Mouse (Mus musculus) megakaryocyte, embryonic 14.5 days (primary cell): Measurements from ENCODE around the gene Polg2. TPM values are rescaled to one million over a fixed set of nuclear protein-coding genes. Genes with fewer than 3 reads are reported as not detected.

Experiments
- H3K27me3 ChIP-seq: replicated peaks from 2 replicates; pipeline ENCODE3; 2012; ENCODE audit warnings: inconsistent platforms
- H3K36me3 ChIP-seq: replicated peaks from 2 replicates; pipeline ENCODE3; 2012; ENCODE audit warnings: low read length, inconsistent platforms, mixed read lengths
- H3K4me1 ChIP-seq: 2 replicates; pipeline ENCODE4 v1.6.1; 2012; ENCODE audit warnings: inconsistent platforms
- H3K4me3 ChIP-seq: replicated peaks from 2 replicates; pipeline ENCODE3; 2012; ENCODE audit warnings: moderate library complexity, mild to moderate bottlenecking, inconsistent platforms
- H3K9me3 ChIP-seq: 2 replicates; pipeline ENCODE4 v1.6.1; 2012; ENCODE audit warnings: inconsistent platforms
- FLI1 ChIP-seq: IDR thresholded peaks from 2 replicates; pipeline ENCODE4 v1.6.1; 2012; ENCODE audit warnings: low read length, inconsistent platforms, mixed read lengths
- GATA1 ChIP-seq: IDR thresholded peaks from 3 replicates; pipeline ENCODE4 v1.6.1; 2012; ENCODE audit warnings: mixed read lengths, low read length, inconsistent platforms, borderline replicate concordance
- polyA plus RNA-seq: library from polyadenylated mRNA; stranded (reverse); fragments of >175 nt; gene quantifications from 2 replicates; pipeline ENCODE4 v1.2.3, GENCODE M21; 2012; ENCODE audit warnings: low replicate concordance; ENCODE audit not compliant: insufficient read depth

The Polg2 gene
- 0.62 TPM in 1 of 2 replicates, not detected in the other for polyA plus RNA-seq

DNA sequence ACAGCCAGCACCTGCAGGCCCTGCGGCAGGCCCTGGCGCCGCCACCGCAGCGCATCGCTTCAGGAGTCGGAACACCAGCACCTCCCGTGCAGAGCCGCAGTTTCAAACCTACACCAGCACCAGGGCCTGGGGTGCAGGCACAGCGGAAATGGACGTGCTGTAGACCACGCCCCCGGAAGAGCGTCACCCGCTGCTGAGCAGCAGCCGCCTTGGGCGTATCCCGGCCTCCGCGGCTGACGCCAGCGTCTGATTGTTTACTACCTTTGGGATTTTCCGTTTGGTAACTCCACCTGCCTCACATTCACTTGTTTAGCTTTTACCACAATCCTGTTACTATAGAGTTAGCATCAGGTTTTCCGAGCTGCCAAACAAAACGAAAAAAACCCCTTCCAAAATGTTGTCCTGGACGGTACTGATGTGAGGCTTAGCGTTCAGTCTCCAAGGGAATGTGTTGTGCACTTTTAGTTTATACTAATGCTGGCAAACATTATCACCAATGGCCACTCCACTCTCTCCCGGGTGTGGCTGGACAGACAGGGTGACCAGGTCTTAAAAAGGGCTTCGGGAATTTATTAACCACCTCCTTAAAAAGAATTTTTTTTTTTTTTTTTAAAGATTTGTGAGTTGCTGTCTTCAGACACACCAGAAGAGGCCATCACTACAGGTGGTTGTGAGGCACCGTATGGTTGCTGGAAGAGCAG is at the start of gene Polg2:
Gene Polg2, minus strand, starts transcription at position 150 of the 701 bp plus-strand sequence.
- H3K27me3 ChIP-seq = no peaks in the 10 kb centered on the region
- peaks cover 71% of the 10 kb centered on the region for H3K36me3 ChIP-seq
- TF ChIP-seq GATA1 (no peak), FLI1 (no peak)
- H3K4me1 ChIP-seq = peaks cover 41% of the 10 kb centered on the region
- H3K9me3 ChIP-seq = no peaks in the 10 kb centered on the region
- peak within 1 kb of the TSS; percentile 97 for H3K4me3 ChIP-seq

DNA sequence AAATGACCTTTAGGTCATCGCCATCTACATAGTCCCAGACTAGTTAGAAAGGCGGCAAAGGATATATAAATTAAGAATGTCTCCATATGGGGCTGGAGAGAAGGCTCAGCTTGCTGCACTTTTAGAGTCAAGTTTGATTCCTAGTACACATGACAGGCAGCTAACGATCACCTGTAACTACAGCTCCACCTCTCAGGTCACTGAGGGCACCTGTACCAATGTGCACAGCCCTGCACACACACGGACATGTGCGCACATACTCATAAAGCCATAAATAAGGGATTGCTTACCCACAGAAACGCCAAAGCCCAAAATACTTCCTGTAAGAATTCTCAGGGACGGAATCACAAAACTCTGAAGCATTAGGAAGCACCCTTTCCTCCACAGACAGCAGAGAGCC is 48.7 kb upstream of the Polg2 start:
- H3K4me1 ChIP-seq = no peaks in the 10 kb centered on the region
- no peaks in the 10 kb centered on the region for H3K27me3 ChIP-seq
- no peaks in the 10 kb centered on the region for H3K9me3 ChIP-seq
- H3K36me3 ChIP-seq = peaks cover 93% of the 10 kb centered on the region
- H3K4me3 ChIP-seq = no peak overlapping the region
- TF ChIP-seq GATA1 = no peak
- no peak for TF ChIP-seq FLI1

DNA sequence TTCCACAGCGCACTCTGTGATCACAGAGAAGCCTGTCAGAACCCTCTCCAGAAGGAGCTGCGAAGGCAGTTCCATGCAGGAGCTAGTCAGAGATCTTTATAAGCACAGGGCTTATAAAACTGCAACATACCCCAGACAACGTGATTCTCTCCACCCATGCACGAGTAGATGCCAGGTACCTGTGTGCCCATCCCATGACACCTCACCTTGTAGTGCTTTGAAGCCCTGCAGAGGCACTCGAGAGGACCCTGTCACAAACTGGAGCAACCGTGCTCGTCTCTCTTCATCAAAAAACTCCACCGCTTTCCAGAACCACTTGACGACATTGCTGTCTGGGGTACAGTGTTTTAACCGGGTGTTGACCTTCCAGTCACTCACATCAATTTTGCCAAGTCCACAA is 45.1 kb upstream of the Polg2 start:
- Histone ChIP-seq H3K36me3 (peaks cover 95% of the 10 kb centered on the region), H3K4me3 (no peak overlapping the region), H3K4me1 (peaks cover 8% of the 10 kb centered on the region), H3K9me3 (no peaks in the 10 kb centered on the region), H3K27me3 (no peaks in the 10 kb centered on the region)
- TF ChIP-seq GATA1 (no peak), FLI1 (no peak)

DNA sequence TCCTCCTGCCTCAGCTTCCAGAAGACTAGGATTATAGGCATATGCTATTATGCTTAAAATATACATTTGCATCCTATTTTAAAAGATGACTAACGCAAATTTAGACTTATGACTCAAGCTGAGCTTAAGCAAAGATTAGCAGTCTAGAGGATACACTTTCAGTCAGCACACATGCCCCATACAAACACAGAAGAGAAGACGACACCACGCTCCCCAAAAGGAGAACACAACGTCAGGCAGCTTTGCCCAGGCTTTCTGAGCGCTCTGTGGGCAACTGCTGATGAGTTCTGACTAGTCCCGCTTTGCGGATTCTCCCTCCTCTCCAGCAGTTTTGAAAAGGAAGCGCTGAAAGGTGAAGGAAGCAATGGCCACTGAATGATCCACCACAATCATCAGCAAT is 44.4 kb upstream of the Polg2 start:
- peaks cover 96% of the 10 kb centered on the region for H3K36me3 ChIP-seq
- peaks cover 14% of the 10 kb centered on the region for H3K4me1 ChIP-seq
- no peaks in the 10 kb centered on the region for H3K27me3 ChIP-seq
- no peak overlapping the region for H3K4me3 ChIP-seq
- H3K9me3 ChIP-seq = no peaks in the 10 kb centered on the region
- TF ChIP-seq GATA1 = no peak
- no peak for TF ChIP-seq FLI1

DNA sequence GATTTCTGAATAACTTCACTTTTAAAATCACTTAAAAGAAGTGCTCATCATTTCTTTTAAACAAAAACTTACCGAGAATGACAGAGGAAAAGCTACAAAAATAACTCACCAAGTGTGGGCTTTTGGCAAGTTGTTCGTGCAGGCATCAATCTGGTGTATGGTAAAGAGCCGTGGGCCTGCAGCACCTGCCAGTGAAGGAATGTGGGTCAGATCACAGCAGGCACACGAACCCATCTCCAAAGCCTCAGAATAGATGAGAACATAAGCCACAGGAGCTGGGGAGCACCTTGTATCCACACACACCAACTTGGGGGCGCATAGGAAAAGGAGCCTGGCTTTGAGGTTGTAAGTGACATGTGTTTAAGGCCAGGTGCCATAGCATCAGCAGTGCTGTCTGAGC is 43.6 kb upstream of the Polg2 start:
- H3K4me1 ChIP-seq = peaks cover 14% of the 10 kb centered on the region
- H3K36me3 ChIP-seq = peaks cover 96% of the 10 kb centered on the region
- no peaks in the 10 kb centered on the region for H3K9me3 ChIP-seq
- no peaks in the 10 kb centered on the region for H3K27me3 ChIP-seq
- no peak overlapping the region for H3K4me3 ChIP-seq
- TF ChIP-seq FLI1 = no peak
- no peak for TF ChIP-seq GATA1

DNA sequence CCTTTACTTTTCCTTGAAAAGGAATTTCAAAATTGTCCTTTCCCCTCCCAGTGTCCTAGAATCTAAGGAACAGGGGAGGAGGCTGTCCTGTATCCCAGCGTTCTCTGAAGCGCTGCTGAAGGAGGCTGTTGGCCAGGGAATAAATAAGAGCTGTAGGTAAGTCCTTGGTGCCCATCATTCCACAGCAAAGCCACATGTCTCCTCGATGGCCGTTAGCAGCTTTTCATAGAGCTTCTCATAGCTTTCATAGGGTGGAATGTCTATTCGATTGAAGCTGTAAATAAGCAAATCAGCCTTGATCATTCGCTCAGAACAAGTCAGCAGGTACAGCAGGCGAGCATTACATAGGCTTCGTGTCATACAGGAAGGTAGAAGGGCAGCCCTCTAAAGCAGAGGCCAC is 43.2 kb upstream of the Polg2 start:
- Histone ChIP-seq H3K4me1 (peaks cover 14% of the 10 kb centered on the region), H3K9me3 (no peaks in the 10 kb centered on the region), H3K27me3 (no peaks in the 10 kb centered on the region), H3K36me3 (peaks cover 96% of the 10 kb centered on the region), H3K4me3 (no peak overlapping the region)
- no peak for TF ChIP-seq FLI1
- no peak for TF ChIP-seq GATA1

DNA sequence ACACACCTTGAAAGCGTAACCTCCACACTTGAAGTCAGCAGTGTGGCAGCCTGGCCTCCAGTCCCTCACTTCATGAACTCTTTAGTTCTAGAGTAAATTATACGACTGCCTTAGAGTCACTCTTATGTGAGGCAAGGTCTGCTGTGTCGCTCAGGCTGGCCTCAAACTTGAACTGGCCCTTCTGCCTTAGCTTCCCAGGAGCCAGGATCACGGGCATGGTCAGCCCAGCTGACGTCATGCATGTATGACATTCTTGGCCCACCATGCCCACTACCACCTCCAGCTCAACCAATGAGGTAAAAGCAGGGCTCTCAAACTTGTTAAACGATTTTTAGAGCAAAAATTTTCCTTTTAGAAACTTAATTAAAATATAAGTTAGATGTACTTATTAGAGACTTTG is 42.1 kb upstream of the Polg2 start:
- Histone ChIP-seq H3K4me3 (no peak overlapping the region), H3K4me1 (peaks cover 15% of the 10 kb centered on the region), H3K36me3 (peaks cover 97% of the 10 kb centered on the region), H3K9me3 (no peaks in the 10 kb centered on the region), H3K27me3 (no peaks in the 10 kb centered on the region)
- no peak for TF ChIP-seq GATA1

DNA sequence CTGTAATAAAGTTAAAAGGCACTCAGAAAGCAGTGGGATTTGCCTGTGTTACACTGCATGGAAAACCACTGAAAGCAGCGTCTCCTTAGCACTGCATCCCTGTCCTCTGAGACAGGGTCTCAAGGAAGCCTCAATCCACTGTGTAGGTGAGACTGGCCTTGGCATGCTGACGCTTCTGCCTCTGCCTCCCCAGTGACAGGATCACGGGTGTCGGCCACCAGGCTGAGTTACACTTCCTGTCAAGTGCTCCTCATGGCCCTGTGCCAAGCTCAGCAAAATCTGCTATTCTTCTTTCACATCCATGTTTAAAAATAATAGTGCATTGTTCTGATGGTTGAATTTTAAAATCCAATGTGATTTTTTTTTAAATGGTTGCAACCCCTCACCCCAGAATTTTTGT is 41.6 kb upstream of the Polg2 start:
- Histone ChIP-seq H3K9me3 (no peaks in the 10 kb centered on the region), H3K4me3 (peak overlapping the region; percentile 12), H3K27me3 (no peaks in the 10 kb centered on the region), H3K36me3 (peaks cover 97% of the 10 kb centered on the region), H3K4me1 (peaks cover 17% of the 10 kb centered on the region)
- TF ChIP-seq FLI1 = no peak
- no peak for TF ChIP-seq GATA1

DNA sequence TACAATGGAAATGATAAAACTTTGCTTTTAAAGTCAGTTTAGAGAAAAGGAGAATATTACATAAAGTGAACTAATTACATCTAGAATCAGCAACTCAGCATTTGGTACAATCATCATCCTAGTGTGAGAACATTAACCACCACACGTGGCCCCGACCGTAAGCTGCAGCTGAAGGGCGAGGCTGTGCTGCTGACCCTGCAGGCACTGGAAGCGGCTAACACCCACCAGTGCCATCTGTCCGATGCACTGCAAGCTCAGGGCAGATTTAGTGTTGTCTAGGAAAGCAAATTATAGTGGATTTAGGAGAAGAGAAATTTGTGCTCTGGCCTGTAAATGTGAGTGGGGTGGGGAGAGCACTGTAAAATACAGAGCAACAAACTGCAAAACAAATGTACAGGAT is 40.9 kb upstream of the Polg2 start:
- TF ChIP-seq FLI1 = no peak
- no peak for TF ChIP-seq GATA1
- no peaks in the 10 kb centered on the region for H3K9me3 ChIP-seq
- no peaks in the 10 kb centered on the region for H3K27me3 ChIP-seq
- peaks cover 97% of the 10 kb centered on the region for H3K36me3 ChIP-seq
- H3K4me1 ChIP-seq = peaks cover 17% of the 10 kb centered on the region
- H3K4me3 ChIP-seq = no peak overlapping the region

DNA sequence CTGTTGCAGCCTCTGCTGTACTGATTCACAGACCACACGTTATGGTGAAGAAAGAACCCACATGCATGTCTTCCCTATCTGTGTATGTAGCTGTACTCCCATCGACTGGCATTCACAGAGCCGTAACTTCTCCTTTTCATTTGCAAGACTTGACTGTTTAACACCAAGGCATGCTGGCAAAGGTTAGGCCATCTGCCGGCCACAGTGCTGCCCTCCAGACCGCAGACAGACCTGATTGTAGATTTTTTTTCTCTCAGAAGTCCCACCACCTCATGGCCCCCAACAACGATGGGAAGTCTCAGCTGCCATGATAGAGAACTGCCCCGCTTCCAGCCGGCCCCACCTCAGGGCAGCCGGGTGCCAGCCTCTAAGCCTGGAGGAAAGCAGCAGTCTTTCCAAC is 40.3 kb upstream of the Polg2 start:
- Histone ChIP-seq H3K36me3 (peaks cover 97% of the 10 kb centered on the region), H3K27me3 (no peaks in the 10 kb centered on the region), H3K4me3 (no peak overlapping the region), H3K4me1 (peaks cover 17% of the 10 kb centered on the region), H3K9me3 (no peaks in the 10 kb centered on the region)
- TF ChIP-seq FLI1 (no peak), GATA1 (no peak)
